Mouse (Mus musculus) retina, embryonic 14.5 days (tissue): ENCODE measurements at regions not wholly inside any gene's neighbourhood (a gene's known extent, or its start where the extent isn't known, plus 50 kb on each side); places are given as distances from the start of the nearest gene placed in this dataset.
"Not testable (repeated sequence)": the region's sequence is repeated elsewhere in the genome, so short reads cannot be mapped to it uniquely, and the experiment has no call there.

Source experiments
- DNase-seq: peaks from one replicate; pipeline ENCODE4 v3.0.0-alpha.2; 2015; ENCODE audit warnings: low spot score

- not testable (repeated sequence) for DNase-seq
Observed at GRCm38 (mm10) chr3:8005684-8006083, 1385.4 kb upstream of the 1700008P02Rik start.

GRCm38 (mm10) chr3:8004271-8004670, 1384.0 kb upstream of the 1700008P02Rik start:
- no peak for DNase-seq

- DNase-seq, result no peak
Observed at GRCm38 (mm10) chr3:8001027-8001426, 1380.8 kb upstream of the 1700008P02Rik start.

- DNase-seq, result no peak
Observed at GRCm38 (mm10) chr3:7992322-7992721, 1372.1 kb upstream of the 1700008P02Rik start.

GRCm38 (mm10) chr3:7973287-7973686, 1353.0 kb upstream of the 1700008P02Rik start:
- no peak for DNase-seq

- no peak for DNase-seq
Observed at GRCm38 (mm10) chr3:7953911-7954310, 1333.7 kb upstream of the 1700008P02Rik start.

GRCm38 (mm10) chr3:7943646-7944381, 1323.6 kb upstream of the 1700008P02Rik start:
- DNase-seq, result no peak
